Mouse (Mus musculus): Measurements from ENCODE around the gene Ppwd1. TPM values are rescaled to one million over a fixed set of nuclear protein-coding genes. Genes with fewer than 3 reads are reported as not detected.

Ppwd1 gene
- polyA plus RNA-seq, 1 experiment from 2014 or later = 6.2 TPM

- H3K27me3 ChIP-seq = no peaks in the 10 kb centered on the region
- peaks cover 21% of the 10 kb centered on the region for H3K36me3 ChIP-seq
- peaks cover 10% of the 10 kb centered on the region for H3K4me1 ChIP-seq (replicated peaks)
- no peak overlapping the region for H3K4me2 ChIP-seq
- no peak overlapping the region for H3K9ac ChIP-seq
- H3K4me3 ChIP-seq = no peak overlapping the region
- no peaks in the 10 kb centered on the region for H3K9me3 ChIP-seq
- no peak for ATAC-seq (ENCODE audit: low FRiP score, low read depth)
- H3K27ac ChIP-seq (replicated peaks) = no peak overlapping the region
These were observed 56.1 kb downstream of the Ppwd1 start for GRCm38 (mm10) chr13:104172498-104172897.

DNA sequence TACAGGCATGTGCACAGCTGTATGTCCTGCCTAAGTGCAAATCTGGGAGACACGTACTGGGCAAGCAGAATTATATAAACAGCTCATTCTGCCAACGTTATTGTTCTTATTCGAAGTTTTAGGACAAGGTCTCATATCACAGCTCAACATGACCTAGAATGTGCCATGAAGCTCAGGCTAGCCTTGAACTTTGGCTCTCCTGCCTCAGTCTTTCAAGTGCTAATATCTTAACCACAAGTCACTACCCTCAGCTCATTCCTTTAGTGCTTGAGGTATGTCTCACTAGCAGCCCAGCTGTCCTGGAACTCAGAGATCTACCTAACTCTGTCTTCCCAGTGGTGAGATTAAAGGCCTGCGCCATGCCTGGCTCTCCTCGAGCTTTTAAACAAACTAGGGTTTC, 56.9 kb downstream of the Ppwd1 start:
- Histone ChIP-seq H3K27ac (replicated peaks) (no peak overlapping the region), H3K4me2 (no peak overlapping the region), H3K36me3 (peaks cover 21% of the 10 kb centered on the region), H3K27me3 (no peaks in the 10 kb centered on the region), H3K9ac (no peak overlapping the region), H3K9me3 (no peaks in the 10 kb centered on the region), H3K4me1 (replicated peaks) (peaks cover 4% of the 10 kb centered on the region), H3K4me3 (no peak overlapping the region)
- no peak for ATAC-seq (ENCODE audit: low FRiP score, low read depth)
- 98% methylated on average over 5 of the region's 5 CpGs for WGBS

DNA sequence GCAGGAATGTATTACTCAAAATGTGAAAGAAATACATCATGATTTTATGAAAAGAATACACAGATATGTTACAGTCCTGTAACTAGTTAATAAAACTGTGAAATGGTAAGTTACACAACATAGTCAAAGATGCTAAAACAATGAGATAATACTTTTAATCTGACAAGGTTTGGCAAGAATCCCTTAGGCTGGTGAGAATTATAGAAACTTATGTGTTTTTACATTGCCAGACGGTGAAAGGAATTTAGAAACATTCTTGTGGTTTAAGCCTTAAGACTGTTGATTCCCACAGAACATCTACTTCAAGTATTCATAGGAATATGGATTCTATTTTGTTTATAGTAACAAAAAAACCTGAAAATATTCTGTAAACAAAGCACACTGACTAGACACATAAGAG, 73.0 kb downstream of the Ppwd1 start:
- no peak for ATAC-seq (ENCODE audit: low FRiP score, low read depth)
- 95% methylated on average over 1 of the region's 1 CpGs for WGBS
- Histone ChIP-seq H3K4me3 (no peak overlapping the region), H3K9me3 (no peaks in the 10 kb centered on the region), H3K27me3 (no peaks in the 10 kb centered on the region), H3K36me3 (peaks cover 31% of the 10 kb centered on the region), H3K9ac (no peak overlapping the region), H3K27ac (replicated peaks) (no peak overlapping the region), H3K4me2 (no peak overlapping the region), H3K4me1 (replicated peaks) (no peaks in the 10 kb centered on the region)

Other genes starting within 250 kb of the Ppwd1 start
- 57.3 and 64.6 TPM in 2 replicates for gene Nln, start 119.2 kb downstream of the Ppwd1 start, polyA plus RNA-seq (2015; fragmentation: Nextera tagmentation; extraction: Ambion mirVana)
- gene Sgtb, start 119.1 kb downstream of the Ppwd1 start, polyA plus RNA-seq (2015; fragmentation: Nextera tagmentation; extraction: Ambion mirVana) = 31.6 and 32.7 TPM in 2 replicates
- gene Trappc13, start 50.4 kb downstream of the Ppwd1 start, polyA plus RNA-seq (2015; fragmentation: Nextera tagmentation; extraction: Ambion mirVana) = 56.2 and 62.0 TPM in 2 replicates
- 33.0 and 33.2 TPM in 2 replicates for gene Trim23, start 50.0 kb downstream of the Ppwd1 start, polyA plus RNA-seq (2015; fragmentation: Nextera tagmentation; extraction: Ambion mirVana)
- 16.2 and 17.7 TPM in 2 replicates for gene Cenpk, start 232 bp downstream of the Ppwd1 start, polyA plus RNA-seq (2015; fragmentation: Nextera tagmentation; extraction: Ambion mirVana)
- gene Adamts6, start 59.0 kb upstream of the Ppwd1 start, polyA plus RNA-seq (2015; fragmentation: Nextera tagmentation; extraction: Ambion mirVana) = 1.2 and 1.8 TPM in 2 replicates

Measured in hindbrain, embryonic 15.5 days (tissue).